Mouse (Mus musculus) 3134 (cell line): ENCODE results near the gene Zzef1.

Source experiments
- DNase-seq: peaks from one replicate; pipeline ENCODE4 v3.0.0-alpha.2; 2011; ENCODE audit warnings: low spot score; ENCODE audit not compliant: insufficient read length; ENCODE audit errors: extremely low read depth

Gene Zzef1

GRCm38 (mm10) chr11:72805232-72805631 lies 9.2 kb downstream of the Zzef1 start:
- DNase-seq = no peak

GRCm38 (mm10) chr11:72806556-72806955 lies 10.5 kb downstream of the Zzef1 start:
- DNase-seq = no peak

GRCm38 (mm10) chr11:72807992-72808391 lies 12.0 kb downstream of the Zzef1 start:
- DNase-seq = no peak

GRCm38 (mm10) chr11:72813687-72814086 lies 17.7 kb downstream of the Zzef1 start:
- no peak for DNase-seq

- no peak for DNase-seq
Observed at GRCm38 (mm10) chr11:72814188-72814587, 18.2 kb downstream of the Zzef1 start.

GRCm38 (mm10) chr11:72816859-72817258 lies 20.8 kb downstream of the Zzef1 start:
- no peak for DNase-seq

GRCm38 (mm10) chr11:72818067-72818466 lies 22.0 kb downstream of the Zzef1 start:
- no peak for DNase-seq

GRCm38 (mm10) chr11:72821041-72821440 lies 25.0 kb downstream of the Zzef1 start:
- DNase-seq = no peak

- DNase-seq = no peak
Observed at GRCm38 (mm10) chr11:72829869-72830268, 33.8 kb downstream of the Zzef1 start.

GRCm38 (mm10) chr11:72842731-72843130 lies 46.7 kb downstream of the Zzef1 start:
- no peak for DNase-seq

GRCm38 (mm10) chr11:72843576-72843975 lies 47.5 kb downstream of the Zzef1 start:
- no peak for DNase-seq

GRCm38 (mm10) chr11:72845526-72845925 lies 49.5 kb downstream of the Zzef1 start:
- no peak for DNase-seq

- no peak for DNase-seq
Observed at GRCm38 (mm10) chr11:72846685-72847084, 50.7 kb downstream of the Zzef1 start.

GRCm38 (mm10) chr11:72847831-72848628 lies 52.0 kb downstream of the Zzef1 start:
- peak; percentile 46 for DNase-seq

GRCm38 (mm10) chr11:72850419-72851131 lies 54.5 kb downstream of the Zzef1 start:
- no peak for DNase-seq

- DNase-seq = no peak
Observed at GRCm38 (mm10) chr11:72851214-72851613, 55.2 kb downstream of the Zzef1 start.

- no peak for DNase-seq
Observed at GRCm38 (mm10) chr11:72852122-72852521, 56.1 kb downstream of the Zzef1 start.

- DNase-seq = no peak
Observed at GRCm38 (mm10) chr11:72853086-72853485, 57.1 kb downstream of the Zzef1 start.

- no peak for DNase-seq
Observed at GRCm38 (mm10) chr11:72854251-72854650, 58.2 kb downstream of the Zzef1 start.

- no peak for DNase-seq
Observed at GRCm38 (mm10) chr11:72856764-72857163, 60.7 kb downstream of the Zzef1 start.

- no peak for DNase-seq
Observed at GRCm38 (mm10) chr11:72861236-72861635, 65.2 kb downstream of the Zzef1 start.

GRCm38 (mm10) chr11:72866446-72866845 lies 70.4 kb downstream of the Zzef1 start:
- DNase-seq = no peak
